Mouse (Mus musculus): ENCODE results near the gene Strada. TPM values are rescaled to one million over a fixed set of nuclear protein-coding genes. Genes with fewer than 3 reads are reported as not detected.
A peak's percentile ranks its signal among the peaks of the same experiment; 100 is the strongest.

The Strada gene
- total RNA-seq, 2 experiments from 2014 or later, result 28.8 to 32.3 TPM

DNA sequence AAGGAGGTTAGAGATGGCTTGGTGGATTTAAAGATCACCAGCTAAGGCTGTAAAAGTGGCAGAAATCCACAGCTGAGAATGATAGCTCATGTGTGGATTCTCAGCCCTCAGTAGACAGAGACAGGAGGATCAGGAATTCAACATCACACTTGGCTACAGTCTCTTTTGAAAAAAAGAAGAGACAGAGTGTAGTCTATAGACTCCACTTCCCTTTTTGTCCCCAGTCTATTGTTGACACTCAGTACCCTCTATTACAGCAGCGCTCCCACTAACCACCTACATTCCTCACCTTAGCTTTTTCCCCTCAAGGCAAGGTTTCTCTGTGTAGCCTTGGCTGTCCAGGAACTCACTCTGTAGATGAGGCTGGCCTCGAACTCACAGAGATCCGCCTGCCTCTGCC is 10.3 kb downstream of the Strada start:
- DNase-seq (ENCODE audit: low spot score in 2 of 2), result no peak

GRCm38 (mm10) chr11:106187326-106187725 is 14.6 kb downstream of the Strada start:
- DNase-seq (ENCODE audit: low spot score in 2 of 2), result no peak

GRCm38 (mm10) chr11:106180449-106180801 is 21.5 kb downstream of the Strada start:
- DNase-seq (ENCODE audit: low spot score in 2 of 2), result no peak

- no peak for DNase-seq (ENCODE audit: low spot score in 2 of 2)
These were observed 22.1 kb downstream of the Strada start for GRCm38 (mm10) chr11:106179711-106180448.

DNA sequence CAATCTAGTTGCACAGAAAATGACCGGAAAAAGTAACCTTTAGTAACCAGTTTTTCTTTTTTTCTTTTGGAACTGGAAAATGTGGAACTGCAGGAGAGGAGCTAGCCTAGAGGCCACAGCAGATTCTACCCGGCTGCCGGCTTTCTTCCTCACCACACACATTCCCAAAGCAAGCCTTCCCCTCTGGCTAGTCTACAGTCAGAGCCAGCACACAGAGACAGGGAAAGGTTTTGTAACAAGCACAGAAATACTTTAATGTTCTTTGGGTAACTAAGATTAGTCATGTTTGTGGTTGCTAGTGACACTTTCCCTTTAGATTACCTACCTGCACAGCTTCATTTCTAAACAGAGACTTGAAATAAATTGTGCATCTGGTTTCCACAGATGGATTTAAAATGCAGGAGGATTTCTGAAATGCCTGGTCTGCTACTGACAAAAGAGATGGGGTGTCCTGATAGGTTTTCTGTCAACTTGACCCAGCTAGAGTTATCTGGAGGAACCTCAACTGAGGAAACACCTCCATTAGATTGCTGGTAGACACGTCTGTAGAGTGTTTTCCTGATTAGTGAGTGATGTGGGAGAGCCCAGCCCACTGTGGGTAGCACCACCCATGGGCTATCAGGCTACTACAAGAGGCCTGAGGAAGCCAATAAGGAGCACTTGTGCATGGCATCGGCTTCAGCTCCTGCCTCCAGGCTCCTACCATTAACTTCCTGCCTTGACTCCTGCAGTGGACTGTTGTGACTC is 23.8 kb downstream of the Strada start:
- no peak for DNase-seq (ENCODE audit: low spot score in 2 of 2)

DNA sequence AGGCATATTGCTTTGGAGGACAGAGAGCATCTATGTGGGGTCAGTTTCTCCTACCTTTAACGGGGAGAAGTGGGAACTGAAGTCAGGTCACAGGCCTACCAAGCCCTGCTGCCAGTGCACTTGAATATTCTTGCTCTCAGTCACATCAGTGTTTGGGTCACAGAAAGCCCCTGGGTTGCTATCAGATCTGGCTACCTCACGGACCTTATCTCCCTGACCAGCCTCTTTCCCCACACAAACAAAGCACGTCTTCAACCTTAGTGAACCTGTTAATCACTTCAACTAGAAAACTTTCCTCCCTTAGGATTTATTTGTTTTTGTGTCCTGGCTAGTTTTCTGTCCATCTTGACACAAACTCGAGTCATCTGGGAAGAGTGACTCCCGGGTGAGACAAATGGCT is 25.6 kb downstream of the Strada start:
- no peak for DNase-seq (ENCODE audit: low spot score in 2 of 2)

DNA sequence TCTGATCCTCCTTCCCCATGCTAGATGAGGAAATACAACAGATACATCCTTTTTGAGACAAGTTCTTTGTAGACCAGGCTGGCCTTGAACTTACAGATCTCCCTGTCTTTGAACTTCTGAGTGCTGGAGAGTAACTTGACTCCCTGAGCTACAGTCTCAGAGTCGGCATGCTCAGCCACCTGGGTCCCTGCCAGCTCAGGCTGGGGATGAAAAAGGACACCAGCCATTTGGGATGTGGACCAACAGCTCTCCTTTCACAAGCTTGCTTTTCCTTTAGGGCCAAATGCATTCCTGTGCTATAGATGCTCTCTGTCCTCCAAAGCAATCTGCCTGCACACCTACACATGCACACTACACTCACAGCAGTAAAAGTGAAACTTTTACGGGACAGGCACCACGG is 26.9 kb downstream of the Strada start:
- DNase-seq (ENCODE audit: low spot score in 2 of 2), result no peak

DNA sequence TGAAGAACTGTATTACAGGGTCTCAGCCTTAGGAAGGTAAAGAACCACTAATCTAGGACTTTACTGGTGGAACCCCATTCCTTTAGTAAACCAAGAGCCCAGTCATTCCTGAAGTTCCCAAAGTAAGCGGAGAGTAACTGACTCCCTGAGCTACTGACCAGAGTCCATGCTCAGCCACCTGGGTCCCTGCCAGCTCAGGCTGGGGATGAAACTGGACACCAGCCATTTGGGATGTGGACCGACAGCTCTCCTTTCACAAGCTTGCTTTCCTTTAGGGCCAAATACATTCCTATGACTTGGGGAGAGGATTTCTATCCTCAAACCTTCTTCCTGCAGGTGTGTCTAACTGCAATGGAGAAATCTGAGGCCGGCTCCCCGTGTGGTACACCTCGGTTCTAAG is 27.6 kb downstream of the Strada start:
- no peak for DNase-seq (ENCODE audit: low spot score in 2 of 2)

- no peak for DNase-seq (ENCODE audit: low spot score in 2 of 2)
These were observed 28.7 kb downstream of the Strada start for GRCm38 (mm10) chr11:106173228-106173627.

DNA sequence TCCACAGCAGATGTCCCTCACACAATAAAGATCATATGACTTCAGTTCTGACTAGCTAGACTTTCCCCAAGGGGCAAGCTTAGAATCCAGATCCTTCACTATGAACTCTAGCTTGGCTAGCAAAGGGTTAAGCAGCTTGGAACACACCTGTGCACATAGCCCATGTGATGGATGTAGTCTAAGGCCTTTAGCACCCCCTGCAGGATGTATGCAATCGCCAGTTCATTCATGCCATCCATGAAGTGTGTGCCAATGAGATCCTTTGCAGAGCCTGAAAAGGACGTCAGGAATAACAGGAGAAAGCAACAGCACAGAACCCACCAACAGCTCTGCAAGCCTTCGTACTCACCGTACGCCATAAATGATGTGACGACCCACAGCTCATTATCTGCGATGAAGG is 31.2 kb downstream of the Strada start:
- no peak for DNase-seq (ENCODE audit: low spot score in 2 of 2)

GRCm38 (mm10) chr11:106167435-106167834 is 34.5 kb downstream of the Strada start:
- no peak for DNase-seq (ENCODE audit: low spot score in 2 of 2)

DNA sequence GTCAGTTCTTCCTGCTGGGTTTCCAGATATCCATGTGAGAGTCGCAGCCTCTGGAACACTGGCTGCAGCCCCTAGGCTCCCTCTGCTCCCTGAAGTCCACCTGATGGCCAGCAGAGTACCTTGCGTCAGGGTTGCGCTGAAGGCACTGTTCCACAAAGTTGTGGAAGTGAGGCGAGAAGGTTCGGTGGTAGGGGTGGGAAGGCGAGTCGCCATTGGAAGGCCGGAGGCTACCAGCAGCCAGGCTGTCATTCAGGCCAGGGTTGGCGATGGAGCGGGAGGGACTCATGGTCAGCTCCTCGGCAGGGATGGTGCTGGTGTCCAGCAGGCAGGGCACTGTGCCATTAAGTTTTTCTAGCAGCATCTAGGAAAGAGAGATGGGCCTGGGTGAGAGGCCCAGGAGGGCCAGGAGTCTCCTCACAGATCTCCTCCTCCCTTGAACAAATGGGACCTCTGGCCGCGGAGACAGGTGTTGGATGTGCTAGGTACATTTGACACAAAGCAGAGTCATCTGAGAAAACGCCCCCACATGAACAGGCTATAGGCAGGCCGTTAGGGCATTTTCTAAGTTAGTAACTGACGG is 37.3 kb downstream of the Strada start:
- no peak for DNase-seq (ENCODE audit: low spot score in 2 of 2)

- no peak for DNase-seq (ENCODE audit: low spot score in 2 of 2)
These were observed 38.4 kb downstream of the Strada start for GRCm38 (mm10) chr11:106163546-106163945.

DNA sequence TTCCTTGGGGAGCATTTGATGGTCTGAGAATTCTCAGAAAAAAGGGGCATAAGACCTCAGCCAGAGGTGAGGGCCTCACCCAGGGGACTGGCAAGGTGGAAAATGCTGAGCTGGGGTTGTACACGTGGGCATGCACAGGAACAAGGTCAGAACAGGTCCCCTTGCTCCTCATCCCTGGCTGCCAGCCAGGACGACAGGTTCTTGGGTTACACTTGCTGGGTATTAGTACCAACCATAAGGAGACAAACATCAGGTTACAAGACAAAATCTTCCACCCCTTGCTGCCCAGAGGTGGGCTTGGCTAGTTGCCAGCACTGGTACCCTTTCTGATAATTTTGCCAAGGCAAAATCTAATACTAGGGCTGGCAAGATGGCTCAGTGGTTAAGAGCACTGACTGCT is 39.7 kb downstream of the Strada start:
- DNase-seq (ENCODE audit: low spot score in 2 of 2), result no peak

DNA sequence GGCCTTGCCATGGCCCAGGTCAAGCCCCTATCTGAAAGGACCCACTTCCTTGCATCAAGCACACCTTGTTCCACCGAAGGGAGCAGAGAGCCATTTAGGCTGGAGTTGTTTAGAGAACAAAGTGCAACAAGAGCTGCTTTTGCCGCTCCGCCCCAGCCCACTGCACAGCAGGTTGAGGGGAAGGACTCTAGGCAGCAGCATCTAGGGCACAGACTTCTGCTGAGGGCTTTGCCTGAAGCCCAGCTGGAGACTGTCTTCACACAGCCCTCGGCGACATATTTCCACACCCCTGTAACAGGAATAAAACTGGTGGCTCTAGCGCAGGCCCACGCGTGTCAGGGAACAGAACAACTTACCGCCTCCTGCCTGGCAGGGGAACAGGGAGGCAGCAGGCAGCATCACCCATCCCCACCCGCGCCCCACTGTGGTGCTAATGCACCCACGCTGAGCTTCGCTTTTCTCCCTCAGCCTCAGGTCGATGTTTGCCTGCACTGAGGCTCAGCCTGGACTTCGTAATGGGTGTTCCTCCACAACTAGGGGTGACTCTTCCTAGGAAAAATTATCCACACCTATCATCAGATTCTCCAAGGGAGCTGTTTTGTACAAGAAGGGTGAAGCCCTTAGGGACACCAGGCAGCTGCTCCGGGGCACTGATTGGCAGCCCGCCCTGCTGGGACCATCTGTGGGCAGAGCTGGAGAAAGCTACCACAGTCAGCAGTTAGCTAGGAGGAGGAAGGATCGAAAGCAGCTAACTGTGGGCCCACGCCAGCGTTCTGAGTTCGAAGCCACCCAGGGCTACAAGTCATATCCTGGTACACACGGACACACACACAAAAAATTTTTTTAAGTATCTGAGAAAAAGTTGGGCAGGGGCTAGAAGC is 40.9 kb downstream of the Strada start, which contains the start of the genes Gm10840 and Limd2:
Gm10840 (plus strand) TSS at position 10 of the 881 bp plus-strand sequence.
Limd2 (minus strand) TSS at position 20 of the 881 bp plus-strand sequence.
- peak; percentile 76 to 81 for DNase-seq (ENCODE audit: low spot score in 2 of 2)

DNA sequence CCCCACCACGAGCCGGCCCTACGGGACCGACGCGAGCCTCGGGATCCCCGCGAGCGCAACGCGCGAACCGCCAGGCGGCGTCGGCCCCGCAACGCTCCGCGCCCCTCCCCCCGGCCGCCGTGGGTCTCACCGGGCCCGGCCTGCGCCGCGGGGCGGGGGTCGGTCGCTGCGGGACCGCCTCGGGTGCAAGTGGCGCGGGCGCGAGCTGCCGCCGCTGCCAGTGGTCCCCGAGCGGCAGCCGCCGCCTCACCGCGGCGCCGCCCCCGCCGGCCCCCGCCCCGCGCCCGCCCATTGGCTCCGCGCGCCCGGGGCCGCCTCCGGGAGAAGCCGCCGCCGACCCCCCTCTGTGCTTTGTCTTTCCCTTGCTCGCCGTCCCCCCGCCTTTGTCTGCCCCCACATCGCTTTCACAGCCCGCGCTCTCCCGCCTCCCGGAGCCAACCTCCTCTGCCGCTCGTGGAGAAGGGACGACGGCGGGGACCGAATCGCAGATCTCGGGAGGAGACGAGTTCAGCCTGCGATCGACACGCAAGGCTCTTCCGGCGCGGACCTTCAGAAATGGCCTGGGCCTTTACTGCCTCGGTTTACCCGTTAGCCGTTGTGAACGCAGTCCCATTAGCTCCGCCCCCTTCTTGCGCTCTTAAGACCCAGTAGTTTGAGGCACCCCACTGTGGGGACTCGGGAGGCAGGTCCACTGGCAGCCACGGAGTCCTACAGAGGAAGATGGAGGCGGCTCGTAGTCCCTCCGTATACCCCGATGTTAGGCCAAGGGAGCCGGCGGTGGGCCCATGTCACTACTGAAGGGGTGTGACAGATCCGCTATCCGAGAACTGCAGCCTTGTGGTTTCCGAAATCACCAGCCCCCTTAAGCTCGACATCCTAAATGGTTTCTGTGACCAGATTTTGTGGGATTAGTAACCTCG is 41.8 kb downstream of the Strada start:
- peak; percentile 83 to 91 for DNase-seq (ENCODE audit: low spot score in 2 of 2)

DNA sequence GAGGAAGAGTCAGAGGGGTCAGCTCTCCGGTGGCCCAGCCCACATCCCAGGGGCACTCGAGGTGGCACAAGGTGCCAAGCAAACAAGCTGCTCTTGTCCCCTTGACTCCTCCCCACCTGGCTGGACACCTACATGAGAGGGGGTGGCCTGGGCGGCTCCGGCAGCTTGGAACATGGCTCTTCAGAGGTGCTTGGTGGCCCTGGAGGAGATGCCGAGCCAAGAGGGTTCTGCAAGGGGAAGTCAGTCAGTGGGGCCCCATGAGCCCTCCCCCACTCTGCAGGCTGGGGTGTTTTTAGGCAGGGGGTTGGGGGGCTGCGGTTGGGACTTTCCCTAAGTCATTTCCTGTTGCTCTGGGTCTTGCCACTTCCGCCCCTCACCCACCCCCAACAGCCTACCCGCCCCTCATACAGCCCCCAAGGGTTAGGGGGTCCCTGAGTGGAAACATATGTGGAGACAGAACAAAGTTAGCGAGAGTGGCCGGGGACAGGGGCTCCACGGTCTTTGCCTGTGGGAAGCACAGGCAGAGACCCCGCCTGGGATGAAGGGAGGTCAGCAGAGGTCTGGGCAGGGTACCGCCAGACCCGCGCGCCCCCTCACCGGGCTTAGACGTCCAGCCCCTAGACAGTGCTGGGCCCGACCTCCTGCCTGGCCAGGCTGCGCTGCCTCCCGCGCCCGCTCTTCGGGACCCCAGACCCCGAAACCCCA is 42.6 kb downstream of the Strada start:
- DNase-seq (ENCODE audit: low spot score in 2 of 2), result peak; percentile 54 to 62

- DNase-seq (ENCODE audit: low spot score in 2 of 2), result no peak
These were observed 43.1 kb downstream of the Strada start for GRCm38 (mm10) chr11:106158930-106159215.

DNA sequence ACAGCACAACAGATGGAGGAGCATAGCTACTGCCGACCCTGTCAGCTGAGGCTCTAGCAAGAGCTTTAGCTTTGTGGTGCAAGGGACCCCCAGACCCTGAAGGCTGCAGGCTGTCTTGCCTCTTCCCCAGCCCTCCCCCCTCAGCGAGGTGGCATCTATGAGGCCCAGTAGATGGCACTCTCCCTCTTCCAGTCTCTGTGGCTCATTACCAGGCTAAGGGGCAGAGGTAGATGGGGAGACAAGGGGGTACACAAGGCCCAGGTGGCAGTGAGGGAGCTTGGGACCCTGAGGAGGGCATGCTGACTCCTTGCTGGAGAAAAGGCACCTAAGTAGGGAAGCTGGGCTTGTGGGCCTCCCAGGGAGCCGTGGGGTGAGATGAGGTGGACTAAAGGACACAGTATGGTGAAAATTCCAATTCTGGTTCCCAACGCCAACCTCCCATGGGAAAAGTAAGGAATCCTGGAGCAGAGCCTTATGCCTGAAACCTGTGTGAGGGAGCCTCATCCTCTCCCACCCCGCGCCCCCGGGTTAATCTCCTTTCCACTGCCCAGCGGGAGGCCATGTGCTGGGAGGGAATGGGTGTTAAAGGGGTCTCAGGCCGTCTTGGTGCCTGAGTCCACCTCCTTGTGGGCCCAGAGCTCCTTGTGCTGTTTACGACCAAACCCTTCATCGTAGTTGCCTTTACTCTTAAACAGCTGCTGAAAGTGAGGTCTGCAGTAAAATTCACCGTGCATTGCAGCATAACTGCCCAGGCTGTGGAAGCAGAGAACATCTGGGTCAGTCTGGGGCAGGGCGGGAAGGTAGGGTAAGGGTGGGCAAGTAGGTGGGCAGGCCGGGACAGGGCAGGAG is 43.7 kb downstream of the Strada start:
- peak; percentile 48 to 56 for DNase-seq (ENCODE audit: low spot score in 2 of 2)
